Mouse (Mus musculus): Measurements from ENCODE around the gene BC024978. TPM values are rescaled to one million over a fixed set of nuclear protein-coding genes. Genes with fewer than 3 reads are reported as not detected.

Gene BC024978
- polyA plus RNA-seq, 1 experiment from 2014 or later: 0.79 TPM

DNA sequence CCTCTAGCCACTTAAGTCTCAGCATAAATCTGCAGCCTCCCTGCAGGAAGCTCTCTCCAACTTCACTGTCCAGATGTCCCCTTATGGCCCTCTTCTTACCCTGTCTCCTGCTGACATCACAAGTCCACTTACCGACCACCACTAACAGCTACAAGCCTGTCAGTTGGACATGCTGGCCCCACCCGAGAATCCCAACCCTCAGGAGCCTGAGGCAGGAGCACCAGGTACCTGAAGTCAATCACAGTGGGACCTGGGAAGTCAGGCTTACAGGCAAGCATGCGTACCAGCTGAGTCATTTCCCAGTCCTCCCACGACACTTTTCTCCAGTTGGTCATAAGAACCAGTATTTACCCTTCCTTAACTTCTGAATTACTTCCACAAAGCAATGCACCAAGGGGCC lies 1.9 kb upstream of the BC024978 start:
- H3K36me3 ChIP-seq (replicated peaks): peaks cover 58% of the 10 kb centered on the region
- H3K4me1 ChIP-seq (replicated peaks): peaks cover 23% of the 10 kb centered on the region
- WGBS (ENCODE audit: insufficient replicate concordance): 66% methylated on average over 4 of the region's 4 CpGs
- H3K4me2 ChIP-seq: no peak overlapping the region
- H3K9ac ChIP-seq: no peak overlapping the region
- no peak for ATAC-seq (ENCODE audit: insufficient read depth)
- H3K27me3 ChIP-seq: no peaks in the 10 kb centered on the region
- H3K9me3 ChIP-seq (replicated peaks): no peaks in the 10 kb centered on the region
- H3K27ac ChIP-seq (replicated peaks): no peak overlapping the region
- no peak overlapping the region for H3K4me3 ChIP-seq (replicated peaks)

DNA sequence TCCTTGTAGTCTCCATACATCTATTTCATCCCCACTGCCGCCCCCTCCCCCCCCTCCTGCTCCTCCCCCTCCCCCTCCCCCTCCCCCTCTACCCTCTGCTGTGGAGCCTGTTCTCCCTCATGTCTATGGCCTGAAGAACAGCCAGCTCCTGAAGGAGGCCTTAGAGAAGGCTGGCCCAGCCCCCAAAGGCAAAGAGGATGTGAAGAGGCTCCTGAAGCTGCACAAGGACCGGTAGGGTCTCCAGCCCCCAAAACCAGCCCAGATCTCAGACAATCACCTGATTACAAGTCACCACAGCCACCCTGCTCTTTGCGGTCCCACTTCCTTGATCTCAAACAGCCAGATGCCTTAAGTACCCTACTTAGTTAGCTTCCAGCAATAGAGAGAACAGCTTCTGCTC lies 1.6 kb downstream of the BC024978 start:
- H3K4me2 ChIP-seq: 0 out of 2 replicates have a peak overlapping the region, but pooled peaks have one; percentile 82
- no peak for ATAC-seq (ENCODE audit: insufficient read depth)
- peaks cover 23% of the 10 kb centered on the region for H3K4me1 ChIP-seq (replicated peaks)
- peak overlapping the region; percentile 66; the same call in 1 of the 2 replicates for H3K27ac ChIP-seq (replicated peaks)
- no peaks in the 10 kb centered on the region for H3K27me3 ChIP-seq
- WGBS (ENCODE audit: insufficient replicate concordance): 63% methylated on average over 3 of the region's 3 CpGs
- H3K36me3 ChIP-seq (replicated peaks): peaks cover 24% of the 10 kb centered on the region
- no peaks in the 10 kb centered on the region for H3K9me3 ChIP-seq (replicated peaks)
- no peak overlapping the region for H3K9ac ChIP-seq
- H3K4me3 ChIP-seq (replicated peaks): no peak overlapping the region

DNA sequence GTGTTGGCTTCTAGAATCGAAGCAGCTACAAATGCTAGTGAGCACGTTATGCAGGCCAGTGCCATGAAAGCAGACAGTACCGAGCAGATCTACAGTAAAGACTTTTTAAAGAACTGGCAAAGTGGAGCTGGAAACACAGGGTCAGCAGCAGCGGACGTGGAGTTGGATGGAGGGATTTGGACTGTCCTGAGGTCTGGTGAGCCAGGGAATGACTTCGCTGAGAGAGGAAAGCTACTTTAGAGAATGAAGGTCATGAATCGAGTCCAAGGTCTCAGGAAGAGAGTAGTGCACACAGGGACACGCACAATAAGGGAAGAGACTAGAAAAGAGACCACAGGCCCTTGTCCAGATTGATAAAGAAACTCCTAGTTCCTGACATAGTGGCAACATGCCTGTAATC lies 2.1 kb downstream of the BC024978 start:
- Histone ChIP-seq H3K4me1 (replicated peaks) (peaks cover 23% of the 10 kb centered on the region), H3K4me2 (no peak overlapping the region), H3K36me3 (replicated peaks) (peaks cover 22% of the 10 kb centered on the region), H3K27me3 (no peaks in the 10 kb centered on the region), H3K9me3 (replicated peaks) (no peaks in the 10 kb centered on the region), H3K9ac (no peak overlapping the region), H3K27ac (replicated peaks) (no peak overlapping the region), H3K4me3 (replicated peaks) (no peak overlapping the region)
- WGBS (ENCODE audit: insufficient replicate concordance): 74% methylated on average over 8 of the region's 8 CpGs
- no peak for ATAC-seq (ENCODE audit: insufficient read depth)

DNA sequence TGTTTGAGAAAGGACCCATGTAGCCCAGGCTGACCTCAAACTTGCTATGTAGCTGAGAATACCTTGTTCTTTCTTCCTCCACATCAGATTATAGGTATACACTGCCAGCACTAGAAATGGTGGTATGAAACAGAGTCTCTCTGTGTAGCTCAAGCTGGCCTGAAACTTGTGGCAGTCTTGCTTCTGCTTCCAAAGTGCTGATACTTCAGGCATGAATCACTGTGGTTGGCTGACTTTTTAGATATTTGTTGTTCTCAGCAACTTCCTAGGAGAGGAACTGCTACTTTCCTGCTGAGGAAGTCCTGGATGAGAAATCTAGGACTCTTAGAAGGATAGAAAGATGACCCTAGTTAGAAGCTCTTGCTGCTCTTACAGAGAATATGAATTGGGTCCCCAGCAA lies 2.8 kb downstream of the BC024978 start:
- no peak overlapping the region for H3K9ac ChIP-seq
- no peaks in the 10 kb centered on the region for H3K27me3 ChIP-seq
- H3K9me3 ChIP-seq (replicated peaks): no peaks in the 10 kb centered on the region
- peaks cover 23% of the 10 kb centered on the region for H3K4me1 ChIP-seq (replicated peaks)
- no peak for ATAC-seq (ENCODE audit: insufficient read depth)
- peaks cover 22% of the 10 kb centered on the region for H3K36me3 ChIP-seq (replicated peaks)
- no peak overlapping the region for H3K4me2 ChIP-seq
- H3K4me3 ChIP-seq (replicated peaks): no peak overlapping the region
- H3K27ac ChIP-seq (replicated peaks): no peak overlapping the region

DNA sequence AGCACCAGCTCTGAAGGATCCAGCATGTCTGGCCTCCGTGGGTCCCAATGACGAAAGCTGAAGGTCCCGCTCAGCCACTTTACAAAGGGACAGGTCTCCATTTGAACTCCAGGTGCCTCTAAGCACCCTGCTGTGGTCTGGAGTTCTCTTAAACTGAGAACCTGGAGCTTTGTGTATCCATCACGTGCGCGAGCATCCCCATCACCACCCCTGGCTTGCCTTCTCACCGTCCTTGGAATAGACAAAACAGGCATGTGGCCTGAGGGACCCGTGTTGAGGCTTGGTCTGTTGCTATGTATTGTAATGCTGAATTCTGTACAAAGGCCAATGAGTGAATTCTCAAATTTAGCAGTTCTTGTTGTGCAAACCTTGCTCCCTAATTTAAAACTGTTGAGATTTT lies 3.2 kb downstream of the BC024978 start:
- Histone ChIP-seq H3K4me2 (no peak overlapping the region), H3K27me3 (no peaks in the 10 kb centered on the region), H3K4me1 (replicated peaks) (peaks cover 20% of the 10 kb centered on the region), H3K4me3 (replicated peaks) (no peak overlapping the region), H3K9ac (no peak overlapping the region), H3K27ac (replicated peaks) (no peak overlapping the region), H3K36me3 (replicated peaks) (peaks cover 22% of the 10 kb centered on the region), H3K9me3 (replicated peaks) (no peaks in the 10 kb centered on the region)
- 78% methylated on average over 8 of the region's 8 CpGs for WGBS (ENCODE audit: insufficient replicate concordance)
- ATAC-seq (ENCODE audit: insufficient read depth): no peak

DNA sequence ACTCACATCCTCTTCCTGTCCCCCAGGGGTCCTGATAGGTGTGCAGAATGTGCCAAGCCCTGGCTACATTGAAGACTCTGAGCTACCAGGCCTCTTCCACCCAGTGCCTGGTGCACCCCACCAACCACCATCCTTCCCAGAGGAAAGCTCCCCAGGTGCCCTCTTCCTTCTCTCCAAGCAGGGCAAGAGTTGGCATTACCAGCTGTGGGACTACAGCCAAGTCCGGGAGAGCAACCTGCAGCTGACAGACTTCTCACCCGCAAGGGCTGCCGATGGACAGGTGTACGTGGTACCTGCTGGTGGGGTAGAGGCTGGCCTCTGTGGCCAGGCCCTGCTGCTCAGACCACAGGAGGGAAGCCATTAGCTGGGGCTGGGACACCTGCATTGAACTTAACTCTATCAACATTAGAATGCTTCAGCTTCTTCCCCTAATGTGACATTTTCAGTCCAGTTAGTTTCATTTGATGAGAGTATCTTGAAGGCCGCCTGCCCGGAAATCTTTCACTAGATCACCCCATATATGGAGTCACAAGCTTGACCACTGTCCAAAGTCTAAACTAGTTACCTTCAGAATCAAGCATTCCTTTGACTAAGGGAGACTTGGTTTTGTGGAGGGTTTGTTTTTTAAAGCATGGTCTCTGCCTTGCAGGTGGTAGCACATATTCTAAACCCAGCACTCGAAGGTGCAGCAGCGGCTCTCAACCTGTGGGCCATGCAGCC lies 8.3 kb downstream of the BC024978 start:
- WGBS (ENCODE audit: insufficient replicate concordance): 86% methylated on average over 8 of the region's 8 CpGs
- no peak overlapping the region for H3K4me3 ChIP-seq (replicated peaks)
- H3K27ac ChIP-seq (replicated peaks): no peak overlapping the region
- H3K4me2 ChIP-seq: no peak overlapping the region
- no peaks in the 10 kb centered on the region for H3K9me3 ChIP-seq (replicated peaks)
- peaks cover 25% of the 10 kb centered on the region for H3K36me3 ChIP-seq (replicated peaks)
- no peaks in the 10 kb centered on the region for H3K27me3 ChIP-seq
- no peaks in the 10 kb centered on the region for H3K4me1 ChIP-seq (replicated peaks)
- ATAC-seq (ENCODE audit: insufficient read depth): no peak
- H3K9ac ChIP-seq: no peak overlapping the region

DNA sequence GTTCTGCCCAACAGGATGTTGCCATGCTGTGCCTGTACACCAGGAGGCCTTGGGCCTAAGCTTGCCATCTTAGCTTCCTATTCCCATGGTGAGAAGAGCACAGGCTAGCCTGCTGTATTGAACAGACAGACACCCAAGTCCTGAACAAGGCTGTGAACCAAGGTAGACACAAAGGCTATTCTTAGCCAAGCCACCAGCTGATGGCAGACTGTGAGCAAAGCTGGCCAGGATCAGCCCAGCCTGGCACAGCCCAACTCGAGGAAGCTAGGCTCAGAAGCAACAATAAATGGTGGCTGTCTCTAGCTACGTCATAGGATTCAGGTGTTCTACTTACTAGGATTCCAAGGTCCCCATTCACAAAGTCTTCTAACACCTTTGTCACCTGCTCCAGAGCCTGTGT lies 17.0 kb downstream of the BC024978 start:
- H3K27ac ChIP-seq (replicated peaks): no peak overlapping the region
- no peaks in the 10 kb centered on the region for H3K27me3 ChIP-seq
- H3K4me2 ChIP-seq: no peak overlapping the region
- no peaks in the 10 kb centered on the region for H3K4me1 ChIP-seq (replicated peaks)
- H3K9me3 ChIP-seq (replicated peaks): no peaks in the 10 kb centered on the region
- no peak overlapping the region for H3K9ac ChIP-seq
- peaks cover 41% of the 10 kb centered on the region for H3K36me3 ChIP-seq (replicated peaks)
- WGBS (ENCODE audit: insufficient replicate concordance): 59% methylated on average over 2 of the region's 2 CpGs
- no peak for ATAC-seq (ENCODE audit: insufficient read depth)
- no peak overlapping the region for H3K4me3 ChIP-seq (replicated peaks)

DNA sequence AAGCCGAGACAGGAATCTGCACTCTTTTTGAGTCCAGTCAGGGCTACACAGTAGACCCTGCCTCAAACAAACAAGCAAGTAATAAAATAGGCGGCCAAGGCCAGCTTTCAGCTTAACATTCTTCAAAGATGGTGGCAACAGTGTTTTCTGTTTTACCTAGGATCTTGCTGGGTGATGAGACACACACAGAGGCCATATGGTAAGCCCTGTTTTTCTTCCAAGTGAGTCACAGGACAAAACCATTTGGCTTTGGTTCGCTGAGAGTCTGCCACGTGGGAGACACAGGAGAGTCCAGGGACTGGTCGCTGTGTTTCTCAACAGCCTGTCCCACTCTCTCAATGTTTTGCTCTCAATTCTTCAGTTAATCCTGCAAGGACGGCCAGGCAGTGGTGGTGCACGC lies 23.0 kb downstream of the BC024978 start:
- no peak overlapping the region for H3K4me3 ChIP-seq (replicated peaks)
- H3K36me3 ChIP-seq (replicated peaks): peaks cover 13% of the 10 kb centered on the region
- WGBS (ENCODE audit: insufficient replicate concordance): 69% methylated on average over 7 of the region's 7 CpGs

DNA sequence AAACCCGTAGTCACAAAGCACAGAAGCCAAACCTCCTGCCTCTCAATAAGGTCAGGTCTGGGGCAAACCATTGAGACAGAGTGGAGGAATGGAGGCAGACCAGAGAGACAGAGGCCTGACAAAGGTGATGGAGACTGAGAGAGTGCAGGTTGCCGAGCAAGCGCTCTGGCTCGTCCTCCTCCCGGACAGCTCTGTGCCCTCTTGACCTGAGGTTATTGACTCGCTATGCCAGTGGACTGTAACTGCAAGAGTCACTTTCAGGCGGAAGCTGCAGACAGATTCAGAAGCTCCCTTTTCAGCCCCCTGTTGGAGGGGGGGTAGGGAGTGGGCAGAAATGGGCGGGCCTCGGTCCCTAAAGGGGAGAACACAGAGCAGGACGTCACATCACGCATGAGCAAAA lies 24.4 kb downstream of the BC024978 start:
- Histone ChIP-seq H3K27me3 (no peaks in the 10 kb centered on the region), H3K4me3 (replicated peaks) (no peak overlapping the region), H3K9me3 (replicated peaks) (no peaks in the 10 kb centered on the region), H3K27ac (replicated peaks) (no peak overlapping the region), H3K9ac (no peak overlapping the region), H3K4me2 (no peak overlapping the region), H3K4me1 (replicated peaks) (peaks cover 38% of the 10 kb centered on the region), H3K36me3 (replicated peaks) (peaks cover 6% of the 10 kb centered on the region; the same call in 1 of the 2 replicates)
- ATAC-seq (ENCODE audit: insufficient read depth): peak; percentile 62
- 69% methylated on average over 11 of the region's 11 CpGs for WGBS (ENCODE audit: insufficient replicate concordance)

More for the DNA sequence above, 23.0 kb downstream of the BC024978 start:
- no peak overlapping the region for H3K27ac ChIP-seq (replicated peaks)
- ATAC-seq (ENCODE audit: insufficient read depth): no peak
- no peak overlapping the region for H3K4me2 ChIP-seq
- peaks cover 25% of the 10 kb centered on the region for H3K4me1 ChIP-seq (replicated peaks)
- H3K9ac ChIP-seq: no peak overlapping the region
- no peaks in the 10 kb centered on the region for H3K27me3 ChIP-seq
- H3K9me3 ChIP-seq (replicated peaks): no peaks in the 10 kb centered on the region

DNA sequence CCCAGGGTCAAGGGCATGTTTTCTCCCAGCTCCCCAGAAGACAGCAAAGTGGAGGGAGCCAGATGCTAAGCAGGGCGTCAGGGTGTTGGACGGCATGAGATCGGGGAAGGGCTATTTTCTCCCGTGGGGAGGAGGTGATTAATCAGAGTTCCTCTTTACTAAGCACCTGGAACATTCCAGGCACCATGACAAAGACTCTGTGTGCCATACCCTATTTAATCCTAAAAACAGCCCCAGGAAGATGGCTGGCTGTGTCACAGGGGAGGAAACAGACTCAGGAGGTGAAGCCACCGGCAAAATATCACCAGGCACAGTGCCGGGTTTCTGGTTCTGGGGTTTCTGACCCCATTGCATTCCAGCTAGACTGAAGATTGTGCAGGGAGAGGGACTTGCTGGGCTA lies 26.4 kb downstream of the BC024978 start:
- WGBS (ENCODE audit: insufficient replicate concordance): 64% methylated on average over 6 of the region's 6 CpGs
- Histone ChIP-seq H3K27ac (replicated peaks) (no peak overlapping the region), H3K9me3 (replicated peaks) (no peaks in the 10 kb centered on the region), H3K4me3 (replicated peaks) (no peak overlapping the region), H3K36me3 (replicated peaks) (0 out of 2 replicates have a peak, but pooled peaks cover 3% of the 10 kb centered on the region), H3K4me2 (no peak overlapping the region), H3K9ac (no peak overlapping the region), H3K27me3 (no peaks in the 10 kb centered on the region), H3K4me1 (replicated peaks) (peaks cover 58% of the 10 kb centered on the region)
- ATAC-seq (ENCODE audit: insufficient read depth): no peak

DNA sequence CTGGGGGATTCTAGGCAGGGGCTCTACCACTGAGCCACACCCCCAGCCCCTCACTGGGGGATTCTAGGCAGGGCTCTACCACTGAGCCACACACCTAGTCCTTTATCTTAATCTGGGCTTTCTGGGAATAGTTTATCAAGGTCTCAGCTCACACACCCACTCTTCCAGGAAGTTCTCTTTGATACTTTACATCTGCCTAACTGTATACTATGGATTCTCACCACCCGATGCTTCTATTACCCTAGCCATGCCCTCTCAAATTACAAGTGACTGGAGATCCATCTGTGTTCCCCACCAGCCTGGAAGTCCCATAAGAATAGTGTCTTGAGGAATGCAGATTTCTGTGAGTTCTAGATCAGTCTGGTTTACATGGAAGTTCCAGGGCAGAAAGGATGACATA lies 27.0 kb downstream of the BC024978 start:
- H3K4me1 ChIP-seq (replicated peaks): peaks cover 64% of the 10 kb centered on the region
- H3K9me3 ChIP-seq (replicated peaks): no peaks in the 10 kb centered on the region
- 28% methylated on average over 1 of the region's 1 CpGs for WGBS (ENCODE audit: insufficient replicate concordance)
- no peak overlapping the region for H3K9ac ChIP-seq
- peak overlapping the region; percentile 10; the same call in 1 of the 2 replicates for H3K4me2 ChIP-seq
- H3K36me3 ChIP-seq (replicated peaks): 0 out of 2 replicates have a peak, but pooled peaks cover 3% of the 10 kb centered on the region
- H3K27me3 ChIP-seq: no peaks in the 10 kb centered on the region
- H3K4me3 ChIP-seq (replicated peaks): no peak overlapping the region
- ATAC-seq (ENCODE audit: insufficient read depth): peak; percentile 18; the same call in 1 of the 2 replicates
- no peak overlapping the region for H3K27ac ChIP-seq (replicated peaks)
